In the genomic region with DNA sequence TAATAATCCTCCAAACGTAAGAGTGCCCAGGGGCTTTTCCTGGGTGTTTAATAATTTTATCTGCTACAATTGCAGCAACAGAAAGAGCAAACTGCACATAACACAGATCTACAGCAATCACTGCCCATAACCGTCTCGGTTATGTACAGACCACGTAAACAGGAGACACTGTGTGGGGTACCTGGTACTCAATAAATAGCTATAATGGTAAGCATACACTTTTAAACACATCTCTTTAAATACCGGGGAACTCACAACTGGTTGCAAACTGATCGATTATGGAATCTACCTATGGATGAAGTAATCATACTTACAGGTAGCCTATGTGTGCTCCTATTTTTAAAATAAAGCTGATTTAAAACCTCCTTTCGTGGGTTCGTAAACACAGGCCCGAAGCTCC, we compare ENCODE assay signal across 7 mouse cellular contexts. TPM values are rescaled to one million over a fixed set of nuclear protein-coding genes. Genes with fewer than 3 reads are reported as not detected.
A peak's percentile ranks its signal among the peaks of the same experiment; 100 is the strongest.
DNase-seq lines count a peak whose midpoint lies in the region; ATAC-seq lines count a peak whose summit lies in the region.

No protein-coding gene starts in this region.

- no peaks in the 10 kb centered on the region for H3K27me3 ChIP-seq in lung, embryonic 16.5 days (ENCODE audit: control insufficient read depth, insufficient read depth, low read depth, low read length)
- H3K27me3 ChIP-seq in forebrain, embryonic 13.5 days, result no peaks in the 10 kb centered on the region
- no peaks in the 10 kb centered on the region for H3K27me3 ChIP-seq in limb, embryonic 13.5 days
- no peaks in the 10 kb centered on the region for H3K27me3 ChIP-seq in stomach, embryonic 14.5 days (ENCODE audit: control insufficient read depth, insufficient read depth, low read length)

- H3K36me3 ChIP-seq in lung, embryonic 16.5 days (ENCODE audit: control insufficient read depth, insufficient read depth, low read length), result peaks cover 10% of the 10 kb centered on the region
- peaks cover 30% of the 10 kb centered on the region for H3K36me3 ChIP-seq in forebrain, embryonic 13.5 days (ENCODE audit: poor library complexity, severe bottlenecking)
- H3K36me3 ChIP-seq in limb, embryonic 13.5 days, result peaks cover 24% of the 10 kb centered on the region
- H3K36me3 ChIP-seq in stomach, embryonic 14.5 days (ENCODE audit: control insufficient read depth, insufficient read depth, low read length), result peaks cover 9% of the 10 kb centered on the region

- DNase-seq in lung, postnatal 14 days, result no peak
- DNase-seq in cerebellum, adult 8-10 months, result no peak

- no peaks in the 10 kb centered on the region for H3K4me1 ChIP-seq in lung, embryonic 16.5 days (replicated peaks; ENCODE audit: control insufficient read depth, insufficient read depth, low read length)
- H3K4me1 ChIP-seq in forebrain, embryonic 13.5 days, result peaks cover 19% of the 10 kb centered on the region
- 0 out of 2 replicates have a peak, but pooled peaks cover 7% of the 10 kb centered on the region for H3K4me1 ChIP-seq in limb, embryonic 13.5 days
- H3K4me1 ChIP-seq in stomach, embryonic 14.5 days (ENCODE audit: control insufficient read depth, insufficient read depth, low read length), result 0 out of 2 replicates have a peak, but pooled peaks cover 3% of the 10 kb centered on the region

- H3K9ac ChIP-seq in lung, embryonic 16.5 days (ENCODE audit: low read length), result peak overlapping the region; percentile 96
- H3K9ac ChIP-seq in forebrain, embryonic 13.5 days, result peak overlapping the region; percentile 98
- H3K9ac ChIP-seq in limb, embryonic 13.5 days, result peak overlapping the region; percentile 95
- peak overlapping the region; percentile 91 for H3K9ac ChIP-seq in stomach, embryonic 14.5 days (replicated peaks; ENCODE audit: low read depth, low read length)

- H3K27ac ChIP-seq in lung, embryonic 16.5 days (ENCODE audit: low read length), result no peak overlapping the region; the same call in 1 of the 2 replicates
- peak overlapping the region; percentile 90 for H3K27ac ChIP-seq in forebrain, embryonic 13.5 days
- H3K27ac ChIP-seq in limb, embryonic 13.5 days, result peak overlapping the region; percentile 92
- peak overlapping the region; percentile 89 for H3K27ac ChIP-seq in stomach, embryonic 14.5 days (ENCODE audit: low read length)

- H3K4me3 ChIP-seq in lung, embryonic 16.5 days (ENCODE audit: low read length), result peak overlapping the region; percentile 75
- peak overlapping the region; percentile 89 for H3K4me3 ChIP-seq in forebrain, embryonic 13.5 days
- H3K4me3 ChIP-seq in limb, embryonic 13.5 days, result peak overlapping the region; percentile 85
- peak overlapping the region; percentile 88 for H3K4me3 ChIP-seq in stomach, embryonic 14.5 days (ENCODE audit: low read depth, low read length)

- no peaks in the 10 kb centered on the region for H3K9me3 ChIP-seq in lung, embryonic 16.5 days (ENCODE audit: control insufficient read depth, low read length)
- no peaks in the 10 kb centered on the region for H3K9me3 ChIP-seq in forebrain, embryonic 13.5 days (replicated peaks)
- no peaks in the 10 kb centered on the region for H3K9me3 ChIP-seq in limb, embryonic 13.5 days
- no peaks in the 10 kb centered on the region for H3K9me3 ChIP-seq in stomach, embryonic 14.5 days (ENCODE audit: control insufficient read depth, low read depth, low read length)

- no peak for ATAC-seq in lung, embryonic 16.5 days (ENCODE audit: low read depth)
- ATAC-seq in forebrain, embryonic 13.5 days, result no peak
- ATAC-seq in limb, embryonic 13.5 days (ENCODE audit: low FRiP score, low read depth), result no peak
- no peak for ATAC-seq in stomach, embryonic 14.5 days (ENCODE audit: insufficient number of reproducible peaks, insufficient read depth, low FRiP score, low read depth)
- ATAC-seq in cerebellum, adult (ENCODE audit: insufficient number of reproducible peaks, low FRiP score, low TSS enrichment), result no peak

- WGBS in lung, embryonic 16.5 days, result 9% methylated on average over 9 of the region's 9 CpGs
- WGBS in forebrain, embryonic 13.5 days, result 16% methylated on average over 9 of the region's 9 CpGs
- WGBS in limb, embryonic 13.5 days, result 19% methylated on average over 9 of the region's 9 CpGs
- WGBS in stomach, embryonic 14.5 days, result 11% methylated on average over 9 of the region's 9 CpGs

- H3K4me2 ChIP-seq in lung, embryonic 16.5 days (ENCODE audit: low read depth, low read length), result peak overlapping the region; percentile 72
- peak overlapping the region; percentile 67 for H3K4me2 ChIP-seq in forebrain, embryonic 13.5 days
- peak overlapping the region; percentile 78 for H3K4me2 ChIP-seq in limb, embryonic 13.5 days (replicated peaks)
- H3K4me2 ChIP-seq in stomach, embryonic 14.5 days (replicated peaks; ENCODE audit: low read depth, low read length), result peak overlapping the region; percentile 64

RNA-seq across cellular contexts. Expression of a gene that starts 0.7 kb away (rescaled TPM):
- 146 and 148 TPM in 2 replicates for polyA plus RNA-seq in lung, embryonic 16.5 days (2015; fragmentation: Nextera tagmentation; extraction: Ambion mirVana)
- 287 and 299 TPM in 2 replicates for polyA plus RNA-seq in forebrain, embryonic 13.5 days (2015; fragmentation: Nextera tagmentation; extraction: Ambion mirVana)
- polyA plus RNA-seq in limb, embryonic 13.5 days (2015; fragmentation: Nextera tagmentation; extraction: Ambion mirVana), result 222 and 228 TPM in 2 replicates
- polyA plus RNA-seq in stomach, embryonic 14.5 days (2014; fragmentation: Nextera tagmentation; extraction: Ambion mirVana), result 170 and 178 TPM in 2 replicates

RNA-seq across cellular contexts. Expression of a gene that starts 22.3 kb away (rescaled TPM):
- 45.0 and 61.1 TPM in 2 replicates for polyA plus RNA-seq in lung, embryonic 16.5 days (2015; fragmentation: Nextera tagmentation; extraction: Ambion mirVana)
- polyA plus RNA-seq in forebrain, embryonic 13.5 days (2015; fragmentation: Nextera tagmentation; extraction: Ambion mirVana), result 3.9 and 4.1 TPM in 2 replicates
- 18.8 and 22.8 TPM in 2 replicates for polyA plus RNA-seq in limb, embryonic 13.5 days (2015; fragmentation: Nextera tagmentation; extraction: Ambion mirVana)
- 33.0 and 33.8 TPM in 2 replicates for polyA plus RNA-seq in stomach, embryonic 14.5 days (2014; fragmentation: Nextera tagmentation; extraction: Ambion mirVana)

RNA-seq across cellular contexts. Expression of a gene that starts 44.1 kb away (rescaled TPM):
- polyA plus RNA-seq in lung, embryonic 16.5 days (2015; fragmentation: Nextera tagmentation; extraction: Ambion mirVana), result not detected in 2 replicates
- not detected in 2 replicates for polyA plus RNA-seq in forebrain, embryonic 13.5 days (2015; fragmentation: Nextera tagmentation; extraction: Ambion mirVana)
- polyA plus RNA-seq in limb, embryonic 13.5 days (2015; fragmentation: Nextera tagmentation; extraction: Ambion mirVana), result not detected in 2 replicates
- not detected in 2 replicates for polyA plus RNA-seq in stomach, embryonic 14.5 days (2014; fragmentation: Nextera tagmentation; extraction: Ambion mirVana)

RNA-seq across cellular contexts. Expression of a gene that starts 45.7 kb away (rescaled TPM):
- polyA plus RNA-seq in lung, embryonic 16.5 days (2015; fragmentation: Nextera tagmentation; extraction: Ambion mirVana), result 6.8 and 7.2 TPM in 2 replicates
- 12.8 and 17.4 TPM in 2 replicates for polyA plus RNA-seq in forebrain, embryonic 13.5 days (2015; fragmentation: Nextera tagmentation; extraction: Ambion mirVana)
- 10.6 and 10.7 TPM in 2 replicates for polyA plus RNA-seq in limb, embryonic 13.5 days (2015; fragmentation: Nextera tagmentation; extraction: Ambion mirVana)
- 11.3 and 13.1 TPM in 2 replicates for polyA plus RNA-seq in stomach, embryonic 14.5 days (2014; fragmentation: Nextera tagmentation; extraction: Ambion mirVana)
